Comparison of ENCODE assay signal across 8 mouse cellular contexts in the genomic region with DNA sequence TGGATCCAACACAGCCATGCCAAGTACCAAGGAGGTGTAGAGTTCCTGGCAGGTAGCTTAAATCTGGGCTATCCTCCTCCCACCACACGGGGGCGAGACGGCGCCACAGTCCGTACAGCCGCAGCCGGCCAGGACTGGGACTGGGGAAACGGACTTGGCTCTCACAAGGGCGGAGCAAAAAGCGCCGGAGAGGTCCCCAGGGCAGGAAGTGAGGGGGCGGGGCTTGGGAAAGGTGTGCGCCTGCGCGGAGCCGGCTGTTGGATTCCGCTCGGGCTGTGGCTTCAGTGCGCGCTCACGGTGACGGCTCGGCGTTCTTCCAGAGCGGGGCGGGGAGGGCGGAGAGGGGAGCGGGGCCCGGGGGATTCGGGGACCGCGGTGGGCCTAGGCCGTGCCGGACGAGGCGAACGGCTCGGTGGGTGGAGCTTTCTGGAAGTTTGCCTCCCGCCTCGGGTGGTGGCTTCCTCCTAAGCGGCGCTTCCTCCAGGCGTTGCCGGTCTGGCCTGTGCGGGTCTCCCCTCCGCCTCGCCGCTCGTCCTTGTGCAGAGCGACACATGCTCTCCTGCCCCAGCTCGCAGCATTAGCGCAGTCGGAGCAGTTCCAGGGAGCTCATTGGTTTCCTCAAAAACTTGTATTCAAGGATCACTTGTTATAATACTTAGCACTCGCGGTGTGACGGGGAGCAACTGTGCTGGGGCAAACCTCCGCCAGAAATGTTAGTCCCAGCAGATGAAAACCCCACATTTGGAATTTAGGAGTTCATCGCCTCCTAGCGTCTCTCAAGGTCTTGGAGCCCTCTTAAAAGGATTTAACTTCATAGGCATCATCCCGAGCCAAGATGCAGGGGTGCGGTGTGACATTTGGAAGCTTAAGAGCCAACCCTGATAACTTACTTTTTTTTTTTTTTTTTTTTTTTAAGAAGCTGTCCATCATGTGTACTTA. TPM values are rescaled to one million over a fixed set of nuclear protein-coding genes. Genes with fewer than 3 reads are reported as not detected.
DNase-seq lines count a peak whose midpoint lies in the region; ATAC-seq and TF ChIP-seq lines count a peak whose summit lies in the region.

A gene (plus strand): TSS at position 226 of the 939 bp plus-strand sequence.

- no peaks in the 10 kb centered on the region for H3K27me3 ChIP-seq in MEL (ENCODE audit: control insufficient read depth in 1 of 2, insufficient read depth in 2 of 2, low read length in 2 of 2)
- H3K27me3 ChIP-seq in cerebellum, adult 2 months (ENCODE audit: control insufficient read depth, insufficient read depth, low read length), result no peaks in the 10 kb centered on the region
- H3K27me3 ChIP-seq in forebrain, postnatal 0 days (ENCODE audit: insufficient read depth, low read length), result no peaks in the 10 kb centered on the region
- no peaks in the 10 kb centered on the region for H3K27me3 ChIP-seq in lung, embryonic 15.5 days

- DNase-seq in MEL (ENCODE audit: low read depth, low spot score), result peak; percentile 97
- peak; percentile 99 to 100 for DNase-seq in cerebellum, adult 2 months
- DNase-seq in forebrain, postnatal 0 days, result peak; percentile 97
- DNase-seq in heart, postnatal 4 days, result peak; percentile 100
- peak; percentile 94 to 96 for DNase-seq in layer of hippocampus, adult 8-10 months (ENCODE audit: low spot score in 2 of 2)
- DNase-seq in ovary, adult 18-20 months (ENCODE audit: low spot score), result peak; percentile 96
- peak; percentile 96 for DNase-seq in thymus, postnatal 0 days (ENCODE audit: low spot score)

- H3K79me2 ChIP-seq in MEL (ENCODE audit: control insufficient read depth, insufficient read depth, low read length, poor library complexity), result no peaks in the 10 kb centered on the region; the same call in 1 of the 2 replicates

- WGBS in cerebellum, adult 2 months, result under 1% methylated on average over 60 of the region's 61 CpGs
- 4% methylated on average over 59 of the region's 61 CpGs for WGBS in forebrain, postnatal 0 days
- WGBS in lung, embryonic 15.5 days, result under 1% methylated on average over 53 of the region's 61 CpGs

- peak in 1 of 2 experiments; percentile 75; a peak in 3 of 4 replicates for TF ChIP-seq POLR2A in MEL (IDR thresholded peaks at IDR 0.05; ENCODE audit: control insufficient read depth in 1 of 2, insufficient read depth in 1 of 2, low read depth in 1 of 2, low read length in 2 of 2, poor library complexity in 1 of 2)
- TF ChIP-seq POLR2A in cerebellum, adult 2 months (IDR thresholded peaks at IDR 0.05; ENCODE audit: borderline replicate concordance, insufficient read depth, low read length), result peak; percentile 60

- peaks cover 0 to 6% of the 10 kb centered on the region in 2 experiments; a peak in 1 of 4 replicates for H3K36me3 ChIP-seq in MEL (ENCODE audit: control insufficient read depth in 1 of 2, insufficient read depth in 2 of 2, low read length in 2 of 2)
- H3K36me3 ChIP-seq in forebrain, postnatal 0 days (ENCODE audit: insufficient read depth), result no peaks in the 10 kb centered on the region
- H3K36me3 ChIP-seq in lung, embryonic 15.5 days, result no peaks in the 10 kb centered on the region

- peaks cover 0 to 10% of the 10 kb centered on the region in 2 experiments; a peak in 2 of 4 replicates for H3K4me1 ChIP-seq in MEL (ENCODE audit: control insufficient read depth in 1 of 2, insufficient read depth in 2 of 2, low read length in 2 of 2)
- 0 out of 2 replicates have a peak, but pooled peaks cover 2% of the 10 kb centered on the region for H3K4me1 ChIP-seq in cerebellum, adult 2 months (ENCODE audit: control insufficient read depth, insufficient read depth, low read length)
- 0 out of 2 replicates have a peak, but pooled peaks cover 8% of the 10 kb centered on the region for H3K4me1 ChIP-seq in forebrain, postnatal 0 days (ENCODE audit: insufficient read depth)
- peaks cover 10% of the 10 kb centered on the region for H3K4me1 ChIP-seq in lung, embryonic 15.5 days

- peak; percentile 65 for TF ChIP-seq RAD21 in MEL (IDR thresholded peaks at IDR 0.05; ENCODE audit: low read depth, low read length)

- H3K27ac ChIP-seq in MEL (ENCODE audit: control insufficient read depth, low read depth, low read length), result peak within 1 kb of the TSS; percentile 67
- H3K27ac ChIP-seq in cerebellum, adult 2 months (ENCODE audit: insufficient read depth, low read length), result peak within 1 kb of the TSS; percentile 74
- H3K27ac ChIP-seq in forebrain, postnatal 0 days (ENCODE audit: low read depth, low read length), result peak within 1 kb of the TSS; percentile 95
- peak within 1 kb of the TSS; percentile 99 for H3K27ac ChIP-seq in lung, embryonic 15.5 days

- TF ChIP-seq CTCF in MEL (IDR thresholded peaks at IDR 0.05 in 2 of 3, conservative IDR thresholded peaks at IDR 0.05 in 1 of 3; ENCODE audit: control insufficient read depth in 1 of 3, insufficient read depth in 1 of 3, low read depth in 2 of 3, low read length in 3 of 3, poor library complexity in 1 of 3, severe bottlenecking in 1 of 3), result peak; percentile 56 to 80 (median 78)
- peak; percentile 81 for TF ChIP-seq CTCF in cerebellum, adult 2 months (IDR thresholded peaks at IDR 0.05; ENCODE audit: borderline replicate concordance, insufficient read depth, low read depth, low read length)
- peak; percentile 86 for TF ChIP-seq CTCF in forebrain, postnatal 0 days (IDR thresholded peaks at IDR 0.05; ENCODE audit: low read depth)

- peak within 1 kb of the TSS; percentile 72 for H3K9ac ChIP-seq in MEL (ENCODE audit: control insufficient read depth, low read depth, low read length, poor library complexity, severe bottlenecking)
- H3K9ac ChIP-seq in forebrain, postnatal 0 days, result peak within 1 kb of the TSS; percentile 66
- H3K9ac ChIP-seq in lung, embryonic 15.5 days, result peak within 1 kb of the TSS; percentile 84

- no peaks in the 10 kb centered on the region for H3K9me3 ChIP-seq in MEL (replicated peaks; ENCODE audit: insufficient read depth, low read length)
- H3K9me3 ChIP-seq in forebrain, postnatal 0 days (ENCODE audit: low read length), result no peaks in the 10 kb centered on the region
- H3K9me3 ChIP-seq in lung, embryonic 15.5 days, result no peaks in the 10 kb centered on the region

- TF ChIP-seq EP300 in MEL (IDR thresholded peaks at IDR 0.05; ENCODE audit: low read depth in 1 of 2, low read length in 2 of 2), result no peak

- H3K4me3 ChIP-seq in MEL (ENCODE audit: control insufficient read depth in 1 of 2, insufficient read depth in 1 of 2, low read depth in 2 of 2, low read length in 2 of 2), result peak within 1 kb of the TSS; percentile 66 to 89
- H3K4me3 ChIP-seq in cerebellum, adult 2 months (replicated peaks; ENCODE audit: insufficient read depth, low read depth, low read length), result peak within 1 kb of the TSS; percentile 67
- H3K4me3 ChIP-seq in forebrain, postnatal 0 days (ENCODE audit: low read depth, low read length), result peak within 1 kb of the TSS; percentile 73
- peak within 1 kb of the TSS; percentile 83 for H3K4me3 ChIP-seq in lung, embryonic 15.5 days

- ATAC-seq in forebrain, postnatal 0 days, result peak; percentile 98
- ATAC-seq in lung, embryonic 15.5 days (ENCODE audit: borderline replicate concordance, extremely low read depth, low FRiP score, low TSS enrichment), result peak; percentile 99

- H3K4me2 ChIP-seq in forebrain, postnatal 0 days (ENCODE audit: low read depth), result peak within 1 kb of the TSS; percentile 59
- H3K4me2 ChIP-seq in lung, embryonic 15.5 days, result peak within 1 kb of the TSS; percentile 66

TF ChIP-seq in MEL, 35 proteins besides CTCF, POLR2A, EP300 and RAD21 (continues in another document):
- TF ChIP-seq RCOR1 (IDR thresholded peaks at IDR 0.05; ENCODE audit: low read depth, low read length), result no peak
- peak; percentile 48; the same call in 1 of the 2 replicates for TF ChIP-seq MAZ (IDR thresholded peaks at IDR 0.05; ENCODE audit: low read depth, low read length)
- no peak for TF ChIP-seq GABPA (IDR thresholded peaks at IDR 0.05; ENCODE audit: low read depth, low read length)
- TF ChIP-seq ZMIZ1 (IDR thresholded peaks at IDR 0.05; ENCODE audit: low read depth, low read length), result peak; percentile 62; the same call in 1 of the 2 replicates
- TF ChIP-seq MXI1 (IDR thresholded peaks at IDR 0.05; ENCODE audit: low read depth, low read length), result peak; percentile 62
- no peak for TF ChIP-seq MYB (IDR thresholded peaks at IDR 0.05; ENCODE audit: low read depth, low read length)
- no peak for TF ChIP-seq CHD1 (IDR thresholded peaks at IDR 0.05; ENCODE audit: low read depth, low read length)
- peak; percentile 68 for TF ChIP-seq SMC3 (IDR thresholded peaks at IDR 0.05; ENCODE audit: low read depth, low read length)
- peak; percentile 72 for TF ChIP-seq HCFC1 (IDR thresholded peaks at IDR 0.05; ENCODE audit: low read depth, low read length)
- no peak for TF ChIP-seq ZKSCAN1 (IDR thresholded peaks at IDR 0.05; ENCODE audit: low read depth, low read length)
- TF ChIP-seq ZNF384 (IDR thresholded peaks at IDR 0.05; ENCODE audit: low read depth, low read length), result peak; percentile 92
- no peak for TF ChIP-seq GATA1 (IDR thresholded peaks at IDR 0.05; ENCODE audit: low read depth, low read length)
- peak; percentile 45 for TF ChIP-seq ZC3H11A (IDR thresholded peaks at IDR 0.05; ENCODE audit: low read depth, low read length)
- TF ChIP-seq MYC (IDR thresholded peaks at IDR 0.05; ENCODE audit: low read depth, low read length), result no peak; the same call in none of the 2 replicates
- no peak; the same call in 1 of the 2 replicates for TF ChIP-seq TCF12 (IDR thresholded peaks at IDR 0.05; ENCODE audit: low read depth, low read length)
- no peak for TF ChIP-seq SIN3A (IDR thresholded peaks at IDR 0.05; ENCODE audit: low read length)
- TF ChIP-seq E2F4 (IDR thresholded peaks at IDR 0.05; ENCODE audit: borderline replicate concordance, low read depth, low read length), result no peak
- TF ChIP-seq BHLHE40 (IDR thresholded peaks at IDR 0.05; ENCODE audit: borderline replicate concordance, low read depth, low read length), result no peak
- TF ChIP-seq JUND (IDR thresholded peaks at IDR 0.05; ENCODE audit: low read depth, low read length), result no peak
- no peak for TF ChIP-seq USF1 (IDR thresholded peaks at IDR 0.05; ENCODE audit: low read depth, low read length)

RNA-seq across cellular contexts. Expression of the gene that starts here (rescaled TPM):
- 10.4 and 13.0 TPM in 2 replicates for total RNA-seq in MEL (2012; rRNA removed)
- 10 to 100 TPM in 1 of 2 experiments, not detected in 1; 14.3 TPM for polyA plus RNA-seq in MEL (2012; ENCODE audit: insufficient read depth in 1 of 2, insufficient read length in 2 of 2, low read depth in 1 of 2, low replicate concordance in 2 of 2, missing spikeins in 1 of 2)
- 9.0 and 9.6 TPM in 2 replicates for polyA plus RNA-seq in cerebellum, adult 2 months (2012; rRNA removed)
- 10.3 and 10.8 TPM in 2 replicates for total RNA-seq in forebrain, postnatal 0 days (2014; rRNA removed)
- 11.7 and 15.9 TPM in 2 replicates for polyA plus RNA-seq in forebrain, postnatal 0 days (2015; fragmentation: Nextera tagmentation; extraction: Ambion mirVana)
- total RNA-seq in heart, postnatal 4 days (2021), result 10 to 100 TPM; 13.6 to 17.6 TPM
- total RNA-seq in layer of hippocampus, adult 8-10 months (2022), result 10 to 100 TPM in 2 of 4 experiments, 1 to 10 TPM in 2; 8.3 to 11.1 (median 10.0) TPM
- 21.4 and 24.1 TPM in 2 replicates for polyA plus RNA-seq in lung, embryonic 15.5 days (2015; fragmentation: Nextera tagmentation; extraction: Ambion mirVana)
- 52.9 and 54.5 TPM in 2 replicates for polyA plus RNA-seq in thymus, postnatal 0 days (2015; fragmentation: Nextera tagmentation; extraction: Ambion mirVana)

Comparison
In these comparisons a context has a peak if more than half of its experiments do, and no peak if none do; other contexts are left out.
1. Peak in every context shown above with its lines: DNase-seq, ATAC-seq, H3K4me3 ChIP-seq and H3K27ac ChIP-seq.